Mouse (Mus musculus): ENCODE measurements at regions not wholly inside any gene's neighbourhood (a gene's known extent, or its start where the extent isn't known, plus 50 kb on each side); places are given as distances from the start of the nearest gene placed in this dataset.
"Not testable (repeated sequence)": the region's sequence is repeated elsewhere in the genome, so short reads cannot be mapped to it uniquely, and the experiment has no call there.

DNA sequence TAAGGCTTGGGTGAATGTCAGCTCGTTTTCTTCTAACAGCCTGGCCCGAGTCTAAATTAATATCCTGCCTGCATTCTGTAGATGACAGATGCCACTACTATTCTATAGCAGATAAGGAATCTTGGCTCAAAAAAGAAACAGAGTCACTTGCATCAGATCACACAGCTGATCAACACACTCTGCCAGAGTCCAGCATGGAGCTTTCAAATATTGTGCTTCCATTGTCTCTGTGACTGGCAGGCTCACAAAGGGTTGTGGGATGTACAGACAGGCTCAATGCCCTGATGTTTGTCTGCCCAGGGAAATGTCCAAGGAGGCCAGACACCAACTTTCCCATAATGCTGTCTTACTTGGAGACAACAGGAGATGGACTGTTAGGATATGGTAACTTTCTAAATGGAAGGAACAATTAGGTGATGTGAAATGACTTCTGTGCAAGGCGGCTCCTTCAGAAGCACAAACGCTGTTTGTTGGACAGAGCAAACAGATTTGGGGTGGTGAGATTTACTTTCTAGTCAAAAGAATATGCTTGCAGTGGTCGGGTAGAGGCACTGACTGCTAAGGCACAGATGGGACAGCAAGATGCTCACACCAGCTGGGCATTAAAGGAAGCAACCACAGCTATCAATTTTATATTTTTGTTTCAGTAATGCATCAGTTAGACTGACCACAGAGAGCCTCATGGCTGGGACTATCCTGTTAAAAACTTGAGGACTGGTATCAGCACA, 291.6 kb upstream of the Pdzrn3 start:
- Histone ChIP-seq H3K9me3 (no peaks in the 10 kb centered on the region), H3K9ac (no peak overlapping the region), H3K27ac (no peak overlapping the region), H3K27me3 (replicated peaks) (no peaks in the 10 kb centered on the region), H3K36me3 (no peaks in the 10 kb centered on the region), H3K4me3 (no peak overlapping the region), H3K4me2 (replicated peaks) (no peak overlapping the region), H3K4me1 (no peaks in the 10 kb centered on the region)
- ATAC-seq (ENCODE audit: low FRiP score, low read depth): no peak
- 72% methylated on average over 5 of the region's 5 CpGs for WGBS

GRCm38 (mm10) chr6:101654351-101654750, 276.7 kb upstream of the Pdzrn3 start:
- no peak overlapping the region for H3K9ac ChIP-seq
- no peak overlapping the region for H3K4me2 ChIP-seq (replicated peaks)
- no peak overlapping the region for H3K27ac ChIP-seq
- H3K4me3 ChIP-seq: no peak overlapping the region
- no peak for ATAC-seq (ENCODE audit: low FRiP score, low read depth)
- no peaks in the 10 kb centered on the region for H3K27me3 ChIP-seq (replicated peaks)
- no peaks in the 10 kb centered on the region for H3K9me3 ChIP-seq
- H3K36me3 ChIP-seq: no peaks in the 10 kb centered on the region
- WGBS: 91% methylated on average over 6 of the region's 6 CpGs
- H3K4me1 ChIP-seq: no peaks in the 10 kb centered on the region

GRCm38 (mm10) chr6:101650348-101650747, 272.7 kb upstream of the Pdzrn3 start:
- 13% methylated on average over 5 of the region's 6 CpGs for WGBS
- H3K9ac ChIP-seq: not testable (repeated sequence)

GRCm38 (mm10) chr6:101617295-101617694, 239.6 kb upstream of the Pdzrn3 start:
- H3K4me1 ChIP-seq: no peaks in the 10 kb centered on the region
- H3K27ac ChIP-seq: no peak overlapping the region
- 69% methylated on average over 1 of the region's 1 CpGs for WGBS
- H3K4me3 ChIP-seq: no peak overlapping the region
- H3K9me3 ChIP-seq: no peaks in the 10 kb centered on the region
- no peak for ATAC-seq (ENCODE audit: low FRiP score, low read depth)
- no peaks in the 10 kb centered on the region for H3K36me3 ChIP-seq
- H3K4me2 ChIP-seq (replicated peaks): no peak overlapping the region
- H3K27me3 ChIP-seq (replicated peaks): no peaks in the 10 kb centered on the region
- H3K9ac ChIP-seq: no peak overlapping the region

More at GRCm38 (mm10) chr6:101650348-101650747, 272.7 kb upstream of the Pdzrn3 start:
- not testable (repeated sequence) for ATAC-seq (ENCODE audit: low FRiP score, low read depth); H3K9me3 ChIP-seq; H3K27me3 ChIP-seq (replicated peaks); H3K4me1 ChIP-seq; H3K27ac ChIP-seq; H3K36me3 ChIP-seq; H3K4me3 ChIP-seq; H3K4me2 ChIP-seq (replicated peaks)

- WGBS: 45% methylated on average over 3 of the region's 3 CpGs
- H3K27me3 ChIP-seq (replicated peaks): no peaks in the 10 kb centered on the region
- no peak overlapping the region for H3K9ac ChIP-seq
- H3K36me3 ChIP-seq: no peaks in the 10 kb centered on the region
- ATAC-seq (ENCODE audit: low FRiP score, low read depth): no peak
- no peak overlapping the region for H3K4me3 ChIP-seq
- no peak overlapping the region for H3K27ac ChIP-seq
- H3K9me3 ChIP-seq: no peaks in the 10 kb centered on the region
- H3K4me2 ChIP-seq (replicated peaks): no peak overlapping the region
- no peaks in the 10 kb centered on the region for H3K4me1 ChIP-seq
Measured at GRCm38 (mm10) chr6:101616776-101617175, 239.1 kb upstream of the Pdzrn3 start.

- Histone ChIP-seq H3K4me1 (no peaks in the 10 kb centered on the region), H3K4me2 (replicated peaks) (no peak overlapping the region), H3K9me3 (no peaks in the 10 kb centered on the region), H3K27ac (no peak overlapping the region), H3K4me3 (no peak overlapping the region), H3K9ac (no peak overlapping the region), H3K36me3 (no peaks in the 10 kb centered on the region), H3K27me3 (replicated peaks) (no peaks in the 10 kb centered on the region)
- 87% methylated on average over 4 of the region's 4 CpGs for WGBS
- ATAC-seq (ENCODE audit: low FRiP score, low read depth): no peak
Measured at GRCm38 (mm10) chr6:101609015-101609414, 231.3 kb upstream of the Pdzrn3 start.

GRCm38 (mm10) chr6:101603083-101603482, 225.4 kb upstream of the Pdzrn3 start:
- ATAC-seq (ENCODE audit: low FRiP score, low read depth): no peak
- Histone ChIP-seq H3K4me1 (no peaks in the 10 kb centered on the region), H3K4me2 (replicated peaks) (no peak overlapping the region), H3K27ac (no peak overlapping the region), H3K9me3 (no peaks in the 10 kb centered on the region), H3K4me3 (no peak overlapping the region), H3K36me3 (no peaks in the 10 kb centered on the region), H3K9ac (no peak overlapping the region), H3K27me3 (replicated peaks) (no peaks in the 10 kb centered on the region)
- WGBS: 64% methylated on average over 6 of the region's 6 CpGs

- Histone ChIP-seq H3K27me3 (replicated peaks) (no peaks in the 10 kb centered on the region), H3K4me2 (replicated peaks) (no peak overlapping the region), H3K9ac (no peak overlapping the region), H3K36me3 (no peaks in the 10 kb centered on the region), H3K4me3 (no peak overlapping the region), H3K27ac (no peak overlapping the region), H3K4me1 (no peaks in the 10 kb centered on the region), H3K9me3 (no peaks in the 10 kb centered on the region)
- no peak for ATAC-seq (ENCODE audit: low FRiP score, low read depth)
- WGBS: 88% methylated on average over 2 of the region's 2 CpGs
Measured at GRCm38 (mm10) chr6:101596995-101597394, 219.3 kb upstream of the Pdzrn3 start.

DNA sequence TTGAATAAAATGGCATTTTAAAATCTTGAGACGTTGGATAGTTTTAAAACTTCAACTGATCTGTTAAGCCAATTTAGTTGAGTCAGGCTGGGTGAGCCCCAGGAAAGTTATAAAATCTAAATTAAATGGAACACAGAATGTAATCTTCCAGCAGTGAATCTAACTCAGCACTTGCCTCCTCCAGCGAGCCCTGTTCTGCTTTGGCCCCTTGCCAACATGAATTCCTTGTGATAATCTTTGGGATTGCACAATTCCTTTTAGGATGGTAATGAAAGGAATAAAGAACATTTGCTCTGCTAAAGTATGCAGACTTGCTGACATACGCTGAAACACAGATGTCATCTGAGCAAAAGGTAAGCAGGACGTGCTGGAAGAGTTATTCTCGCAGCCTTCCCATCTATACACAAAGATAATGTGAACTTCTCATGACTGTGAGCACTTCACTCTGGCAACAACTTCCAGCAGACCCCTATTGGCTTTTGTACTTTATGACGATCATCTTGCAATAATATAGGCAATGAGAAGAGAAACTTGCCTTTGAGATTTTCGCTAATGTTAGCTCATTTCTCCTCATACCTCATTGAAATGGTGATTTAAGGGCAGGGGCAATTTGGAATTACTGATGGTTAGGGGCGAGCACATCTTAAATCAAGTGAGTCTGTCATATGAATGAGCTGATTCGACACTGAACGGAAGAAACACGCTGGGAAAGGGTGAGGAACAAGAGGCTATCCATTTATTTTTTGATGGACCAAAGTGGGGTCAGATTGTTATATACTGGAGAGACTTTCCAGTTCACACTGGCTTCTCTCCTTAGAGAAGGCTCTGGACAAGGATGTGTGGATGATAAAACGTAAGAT, 216.3 kb upstream of the Pdzrn3 start:
- 62% methylated on average over 12 of the region's 12 CpGs for WGBS
- Histone ChIP-seq H3K9ac (no peak overlapping the region), H3K4me2 (replicated peaks) (no peak overlapping the region), H3K36me3 (no peaks in the 10 kb centered on the region), H3K4me3 (no peak overlapping the region), H3K27ac (no peak overlapping the region), H3K4me1 (no peaks in the 10 kb centered on the region), H3K27me3 (replicated peaks) (no peaks in the 10 kb centered on the region), H3K9me3 (no peaks in the 10 kb centered on the region)
- ATAC-seq (ENCODE audit: low FRiP score, low read depth): no peak

DNA sequence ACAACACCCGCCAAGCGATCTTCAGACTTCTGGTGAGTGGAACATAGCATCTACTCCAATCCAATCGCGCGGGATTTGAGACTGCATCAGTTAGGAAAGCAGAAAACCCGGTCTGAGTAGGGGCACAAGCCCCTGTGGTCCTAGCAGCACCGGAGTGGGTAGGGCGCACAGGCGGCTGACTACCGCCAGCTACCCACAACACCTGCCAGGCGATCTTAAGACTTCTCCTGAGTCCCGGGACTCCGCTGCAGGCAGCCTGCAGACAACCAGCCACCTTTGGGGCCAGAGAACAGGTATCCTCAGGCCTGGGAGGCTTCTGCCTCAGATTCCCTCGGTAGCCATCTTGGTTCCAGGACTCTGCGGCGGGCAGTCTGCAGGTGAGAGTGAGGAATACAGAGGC, 208.2 kb upstream of the Pdzrn3 start:
- no peaks in the 10 kb centered on the region for H3K9me3 ChIP-seq
- no peaks in the 10 kb centered on the region for H3K36me3 ChIP-seq
- no peak for ATAC-seq (ENCODE audit: low FRiP score, low read depth)
- no peak overlapping the region for H3K27ac ChIP-seq
- H3K4me2 ChIP-seq (replicated peaks): no peak overlapping the region
- 82% methylated on average over 16 of the region's 16 CpGs for WGBS
- no peak overlapping the region for H3K4me3 ChIP-seq
- H3K27me3 ChIP-seq (replicated peaks): no peaks in the 10 kb centered on the region
- no peak overlapping the region for H3K9ac ChIP-seq
- H3K4me1 ChIP-seq: no peaks in the 10 kb centered on the region

- Histone ChIP-seq H3K4me3 (no peak overlapping the region), H3K36me3 (no peaks in the 10 kb centered on the region), H3K4me1 (no peaks in the 10 kb centered on the region), H3K27ac (no peak overlapping the region), H3K4me2 (replicated peaks) (no peak overlapping the region), H3K27me3 (replicated peaks) (no peaks in the 10 kb centered on the region), H3K9ac (no peak overlapping the region), H3K9me3 (no peaks in the 10 kb centered on the region)
- no peak for ATAC-seq (ENCODE audit: low FRiP score, low read depth)
- WGBS: 84% methylated on average over 4 of the region's 4 CpGs
Measured at GRCm38 (mm10) chr6:101580824-101581223, 203.1 kb upstream of the Pdzrn3 start.

DNA sequence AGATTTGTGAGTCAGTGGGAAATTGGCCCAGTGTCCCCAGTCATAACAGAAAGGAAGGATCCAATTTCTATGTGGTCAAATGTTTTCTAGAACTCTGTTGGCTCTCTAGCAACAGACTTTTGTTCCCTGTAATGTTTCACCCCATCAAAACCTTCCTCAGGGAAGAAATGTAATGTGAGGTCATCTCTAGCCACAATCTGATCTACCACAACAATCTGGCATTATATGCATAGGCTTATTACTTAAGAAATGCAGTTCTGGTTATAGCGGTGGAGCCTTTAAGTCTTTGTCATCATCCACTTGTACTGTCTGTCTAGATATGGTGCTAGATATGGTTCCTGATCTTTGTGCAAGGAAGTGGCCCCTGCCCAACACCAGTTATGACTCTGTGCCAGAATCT, 178.4 kb upstream of the Pdzrn3 start:
- no peak overlapping the region for H3K4me3 ChIP-seq
- H3K4me1 ChIP-seq: 0 out of 2 replicates have a peak, but pooled peaks cover 1% of the 10 kb centered on the region
- H3K27ac ChIP-seq: no peak overlapping the region
- no peak overlapping the region for H3K4me2 ChIP-seq (replicated peaks)
- no peaks in the 10 kb centered on the region for H3K9me3 ChIP-seq
- no peak overlapping the region for H3K9ac ChIP-seq
- no peak for ATAC-seq (ENCODE audit: low FRiP score, low read depth)
- no peaks in the 10 kb centered on the region for H3K27me3 ChIP-seq (replicated peaks)
- 96% methylated on average over 1 of the region's 1 CpGs for WGBS
- H3K36me3 ChIP-seq: no peaks in the 10 kb centered on the region
